Mouse (Mus musculus): ENCODE data around the gene Prdm5. TPM values are rescaled to one million over a fixed set of nuclear protein-coding genes. Genes with fewer than 3 reads are reported as not detected.

The Prdm5 gene
- total RNA-seq, 2 experiments from 2014 or later: 9.9 to 16.2 TPM

GRCm38 (mm10) chr6:65831443-65831842, 52.7 kb downstream of the Prdm5 start:
- DNase-seq: no peak

GRCm38 (mm10) chr6:65834013-65834412, 55.2 kb downstream of the Prdm5 start:
- DNase-seq: no peak

GRCm38 (mm10) chr6:65842579-65842978, 63.8 kb downstream of the Prdm5 start:
- DNase-seq: no peak

GRCm38 (mm10) chr6:65849127-65849526, 70.3 kb downstream of the Prdm5 start:
- no peak for DNase-seq

GRCm38 (mm10) chr6:65849687-65850086, 70.9 kb downstream of the Prdm5 start:
- no peak for DNase-seq

GRCm38 (mm10) chr6:65850221-65850620, 71.4 kb downstream of the Prdm5 start:
- DNase-seq: no peak

GRCm38 (mm10) chr6:65854020-65854419, 75.2 kb downstream of the Prdm5 start:
- no peak for DNase-seq

GRCm38 (mm10) chr6:65854585-65854984, 75.8 kb downstream of the Prdm5 start:
- DNase-seq: no peak

- no peak for DNase-seq
Measured at GRCm38 (mm10) chr6:65860609-65861008, 81.8 kb downstream of the Prdm5 start.

GRCm38 (mm10) chr6:65862836-65863235, 84.0 kb downstream of the Prdm5 start:
- DNase-seq: no peak

GRCm38 (mm10) chr6:65864233-65864632, 85.4 kb downstream of the Prdm5 start:
- DNase-seq: no peak

- no peak for DNase-seq
Measured at GRCm38 (mm10) chr6:65864919-65865318, 86.1 kb downstream of the Prdm5 start.

- peak; percentile 48 for DNase-seq
Measured at GRCm38 (mm10) chr6:65865861-65866260, 87.1 kb downstream of the Prdm5 start.

GRCm38 (mm10) chr6:65871754-65872278, 93.0 kb downstream of the Prdm5 start:
- DNase-seq: no peak

GRCm38 (mm10) chr6:65878300-65878699, 99.5 kb downstream of the Prdm5 start:
- DNase-seq: no peak

- DNase-seq: peak; percentile 16
Measured at GRCm38 (mm10) chr6:65888835-65889234, 110.0 kb downstream of the Prdm5 start.

GRCm38 (mm10) chr6:65892045-65892660, 113.4 kb downstream of the Prdm5 start:
- no peak for DNase-seq

- DNase-seq: no peak
Measured at GRCm38 (mm10) chr6:65906657-65907182, 127.9 kb downstream of the Prdm5 start.

GRCm38 (mm10) chr6:65915421-65915820, 136.6 kb downstream of the Prdm5 start:
- DNase-seq: no peak

- DNase-seq: no peak
Measured at GRCm38 (mm10) chr6:65921703-65922102, 142.9 kb downstream of the Prdm5 start.

GRCm38 (mm10) chr6:65923501-65924084, 144.8 kb downstream of the Prdm5 start:
- DNase-seq: no peak

- DNase-seq: no peak
Measured at GRCm38 (mm10) chr6:65925737-65926333, 147.0 kb downstream of the Prdm5 start.

GRCm38 (mm10) chr6:65930523-65930922, 151.7 kb downstream of the Prdm5 start:
- DNase-seq: no peak
